Mouse (Mus musculus) left cerebral cortex, adult 8-10 months (tissue): Measurements from ENCODE around the gene Brca2. TPM values are rescaled to one million over a fixed set of nuclear protein-coding genes. Genes with fewer than 3 reads are reported as not detected.
"Not testable (repeated sequence)": the region's sequence is repeated elsewhere in the genome, so short reads cannot be mapped to it uniquely, and the experiment has no call there.

ENCODE experiments used
- DNase-seq, 2 experiments: peaks; one replicate each; pipeline ENCODE4 v3.0.0; 2022; ENCODE audit warnings: low spot score in 2 of 2
- total RNA-seq, 4 experiments: library from RNA; stranded (reverse); gene quantifications; 2 replicates each; pipeline ENCODE4 v1.2.4; 2022

The Brca2 gene
- total RNA-seq: 10 to 100 TPM in 2 of 4 experiments, 1 to 10 TPM in 2; 8.7 to 12.2 (median 9.7) TPM

GRCm38 (mm10) chr5:150521937-150522866, at the start of gene Brca2:
Brca2 (plus strand) TSS chr5:150522630.
- DNase-seq: peak; percentile 80 to 88

- no peak for DNase-seq
Observed at GRCm38 (mm10) chr5:150477364-150477763, 45.1 kb upstream of the Brca2 start.

GRCm38 (mm10) chr5:150478612-150479011, 43.8 kb upstream of the Brca2 start:
- no peak for DNase-seq

GRCm38 (mm10) chr5:150485198-150485597, 37.2 kb upstream of the Brca2 start:
- no peak for DNase-seq

- DNase-seq: no peak
Observed at GRCm38 (mm10) chr5:150490285-150490684, 32.1 kb upstream of the Brca2 start.

GRCm38 (mm10) chr5:150490821-150491220, 31.6 kb upstream of the Brca2 start:
- DNase-seq: no peak

- DNase-seq: not testable (repeated sequence)
Observed at GRCm38 (mm10) chr5:150491573-150492173, 30.8 kb upstream of the Brca2 start.

- peak in 1 of 2 experiments; percentile 35 for DNase-seq
Observed at GRCm38 (mm10) chr5:150495792-150496191, 26.6 kb upstream of the Brca2 start.

- DNase-seq: no peak
Observed at GRCm38 (mm10) chr5:150510451-150511225, 11.8 kb upstream of the Brca2 start.

- no peak for DNase-seq
Observed at GRCm38 (mm10) chr5:150513264-150513663, 9.2 kb upstream of the Brca2 start.

GRCm38 (mm10) chr5:150514027-150514426, 8.4 kb upstream of the Brca2 start:
- no peak for DNase-seq

- no peak for DNase-seq
Observed at GRCm38 (mm10) chr5:150518064-150518463, 4.4 kb upstream of the Brca2 start, which contains the start of gene Zar1l. Zar1l (minus strand) TSS chr5:150518164.

GRCm38 (mm10) chr5:150519551-150519950, 2.9 kb upstream of the Brca2 start:
- DNase-seq: no peak

- no peak for DNase-seq
Observed at GRCm38 (mm10) chr5:150522867-150523234, 421 bp downstream of the Brca2 start.

GRCm38 (mm10) chr5:150525239-150525638, 2.8 kb downstream of the Brca2 start:
- no peak for DNase-seq

- no peak for DNase-seq
Observed at GRCm38 (mm10) chr5:150541302-150541701, 18.9 kb downstream of the Brca2 start.

GRCm38 (mm10) chr5:150543184-150543583, 20.8 kb downstream of the Brca2 start:
- DNase-seq: no peak

- DNase-seq: no peak
Observed at GRCm38 (mm10) chr5:150551637-150552036, 29.2 kb downstream of the Brca2 start.

- DNase-seq: no peak
Observed at GRCm38 (mm10) chr5:150559519-150560103, 37.2 kb downstream of the Brca2 start.

GRCm38 (mm10) chr5:150560851-150561250, 38.4 kb downstream of the Brca2 start:
- DNase-seq: no peak

- DNase-seq: no peak
Observed at GRCm38 (mm10) chr5:150561376-150561775, 38.9 kb downstream of the Brca2 start.
